Mouse (Mus musculus) heart, adult 2 months (tissue): ENCODE measurements around the gene Tpd52l2. TPM values are rescaled to one million over a fixed set of nuclear protein-coding genes. Genes with fewer than 3 reads are reported as not detected.

Source experiments
- DNase-seq, 2 experiments: peaks; one replicate each; pipeline ENCODE4 v3.0.0; 2021
- H3K27ac ChIP-seq: fragments of 200-600 bp; 2 replicates; pipeline ENCODE4 v1.8.1; 2022
- H3K27me3 ChIP-seq: fragments of 200-500 bp; 2 replicates; pipeline ENCODE4 v1.6.1; 2012; ENCODE audit warnings: mild to moderate bottlenecking, low read length, inconsistent platforms, mixed read lengths; ENCODE audit not compliant: control insufficient read depth, insufficient read depth
- H3K36me3 ChIP-seq: fragments of 200-500 bp; 2 replicates; pipeline ENCODE4 v1.6.1; 2012; ENCODE audit warnings: low read length, inconsistent platforms; ENCODE audit not compliant: control insufficient read depth, insufficient read depth
- H3K4me1 ChIP-seq: fragments of 200-500 bp; 2 replicates; pipeline ENCODE4 v1.6.1; 2011; ENCODE audit warnings: low read length; ENCODE audit not compliant: control insufficient read depth, insufficient read depth
- H3K4me3 ChIP-seq: fragments of 200-600 bp; 2 replicates; pipeline ENCODE4 v1.8.1; 2022
- H3K79me2 ChIP-seq: fragments of 200-500 bp; replicated peaks from 2 replicates; pipeline ENCODE4 v1.6.1; 2012; ENCODE audit warnings: mild to moderate bottlenecking, inconsistent platforms, low read length, moderate library complexity, mixed read lengths; ENCODE audit not compliant: control insufficient read depth, insufficient read depth
- H3K9ac ChIP-seq: fragments of 200-500 bp; 2 replicates; pipeline ENCODE4 v1.6.1; 2012; ENCODE audit warnings: low read depth, mild to moderate bottlenecking, control low read depth, inconsistent platforms, low read length, mixed read lengths
- CTCF ChIP-seq: fragments of 200-600 bp; IDR thresholded peaks from 2 replicates; pipeline ENCODE4 v1.8.1; 2022; ENCODE audit warnings: antibody characterized with exemption, mild to moderate bottlenecking, moderate library complexity
- EP300 ChIP-seq: fragments of 200-500 bp; IDR thresholded peaks from 2 replicates; pipeline ENCODE4 v1.6.1; 2011; ENCODE audit warnings: low read depth, low read length, control low read depth; ENCODE audit not compliant: insufficient read depth
- POLR2A ChIP-seq: fragments of 200-500 bp; IDR thresholded peaks from 2 replicates; pipeline ENCODE4 v1.6.1; 2011; ENCODE audit warnings: mild to moderate bottlenecking, low read depth, low read length, control low read depth; ENCODE audit not compliant: insufficient read depth
- whole genome bisulfite sequencing: fragments of 180-500 bp; shearing (Covaris S2); methylation state at CpG from one replicate; pipeline ENCODE4 v1.1.7; 2018; 5-methylcytosine and 5-hydroxymethylcytosine counted together
- intact Hi-C: fragments of 180-260 bp; cut with DNase I; formaldehyde crosslinking; loops from one replicate; pipeline ENCODE4 v1.15.1; 2025
- polyA plus RNA-seq: library from polyadenylated mRNA; depleted of rRNA; stranded (reverse); fragments of >200 nt; gene quantifications from 2 replicates; pipeline ENCODE4 v1.2.3, GENCODE M21; 2012
- total RNA-seq, 2 experiments: library from RNA; stranded (reverse); gene quantifications; 2 replicates each; pipeline ENCODE4 v1.2.3; 2021

Tpd52l2 gene
- total and polyA plus RNA-seq, 3 experiments: 56.8 to 61.1 (median 58.7) TPM

DNA sequence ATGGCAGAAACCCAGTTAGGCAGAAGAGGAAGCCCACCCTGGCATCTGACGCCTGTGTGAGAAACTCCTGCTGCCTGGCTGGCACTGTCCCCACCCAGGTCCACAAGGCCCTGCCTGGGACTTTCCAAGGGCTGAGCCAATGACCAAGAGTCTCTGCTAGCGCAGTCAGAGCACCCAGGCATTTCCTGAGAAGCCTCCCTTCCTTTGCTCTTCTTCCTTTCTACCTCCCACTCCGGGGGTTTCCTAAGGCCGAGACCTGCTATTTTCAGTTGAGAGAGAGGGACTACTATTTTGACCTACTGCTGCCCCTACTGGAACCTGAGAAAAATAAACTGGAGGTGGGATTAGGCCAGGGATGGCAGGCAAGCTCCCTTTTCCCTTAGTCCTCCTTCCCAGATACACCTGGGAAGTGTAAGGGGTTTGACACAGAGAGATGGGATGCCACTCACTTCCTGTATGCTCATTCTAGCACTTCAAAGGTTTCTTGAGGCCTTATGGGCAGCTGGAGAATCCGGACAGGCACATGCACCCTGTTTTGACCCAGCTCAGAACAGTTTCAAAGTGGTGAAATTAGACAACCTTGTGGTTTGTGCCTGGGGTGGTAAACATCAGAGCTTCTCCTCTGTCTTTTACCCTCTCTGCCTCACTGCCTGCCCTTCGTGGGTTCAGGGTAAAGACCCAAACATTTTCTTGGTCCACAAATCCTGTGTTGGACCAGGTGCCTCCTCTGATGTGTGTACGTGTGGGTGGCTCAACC lies 13.2 kb upstream of the Tpd52l2 start:
- Histone ChIP-seq H3K27me3 (no peaks in the 10 kb centered on the region), H3K27ac (peak overlapping the region; percentile 76), H3K36me3 (peaks cover 9% of the 10 kb centered on the region), H3K79me2 (no peaks in the 10 kb centered on the region), H3K4me3 (peak overlapping the region; percentile 29; the same call in 1 of the 2 replicates), H3K4me1 (peaks cover 27% of the 10 kb centered on the region), H3K9ac (peak overlapping the region; percentile 39; the same call in 1 of the 2 replicates)
- peak; percentile 78 to 82 for DNase-seq
- intact Hi-C loops: loop anchor here (1.0 to 2.0 kb wide), 2 partner anchors 13 to 25 kb away; no protein-coding TSS in a partner anchor
- WGBS: 22% methylated on average over 7 of the region's 7 CpGs
- TF ChIP-seq EP300: peak; percentile 65; the same call in 1 of the 2 replicates
- peak; percentile 78 for TF ChIP-seq CTCF
- TF ChIP-seq POLR2A: no peak

DNA sequence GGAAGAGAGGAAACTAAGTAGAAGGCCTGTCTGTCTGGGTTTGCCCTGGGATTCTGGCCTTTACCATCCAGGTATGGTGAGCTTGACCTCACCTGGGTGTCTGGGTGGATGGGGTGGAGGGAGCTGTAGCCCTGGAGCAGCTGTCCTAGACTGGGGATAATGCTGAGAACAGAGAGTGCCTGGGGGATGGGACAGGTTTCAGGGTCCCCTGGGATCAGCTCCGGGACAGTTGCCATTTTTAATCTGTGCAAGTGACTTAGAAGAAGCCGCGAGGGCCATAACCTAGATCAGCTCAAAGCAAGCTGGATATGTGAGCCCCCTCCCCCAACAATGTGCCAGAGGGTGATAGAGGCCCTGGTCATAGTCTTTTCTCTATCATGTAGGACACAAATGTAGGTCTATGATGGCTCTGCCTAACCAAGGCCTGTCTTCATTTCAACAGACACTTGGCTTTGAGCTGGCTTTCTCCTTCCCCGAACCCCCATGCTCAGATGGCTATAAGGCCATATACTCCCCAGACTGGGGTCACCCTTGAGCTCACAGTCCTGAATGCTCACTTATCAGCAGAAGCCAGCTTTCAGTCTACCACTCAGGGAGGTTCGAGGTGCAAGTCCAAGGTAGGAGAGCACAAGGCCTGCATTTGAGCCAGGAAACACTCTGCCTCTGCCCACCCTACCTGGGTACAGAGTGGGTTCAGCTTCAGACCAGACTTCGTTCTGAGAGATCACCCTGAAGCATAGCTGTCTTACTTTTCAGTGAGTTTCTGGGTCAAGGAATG lies 12.3 kb upstream of the Tpd52l2 start:
- intact Hi-C loops: loop anchor here (2.0 kb wide), 1 partner anchor 14 kb away; no protein-coding TSS in a partner anchor
- Histone ChIP-seq H3K36me3 (peaks cover 9% of the 10 kb centered on the region), H3K4me1 (peaks cover 27% of the 10 kb centered on the region), H3K27ac (peak overlapping the region; percentile 76), H3K4me3 (no peak overlapping the region), H3K27me3 (no peaks in the 10 kb centered on the region), H3K79me2 (no peaks in the 10 kb centered on the region), H3K9ac (no peak overlapping the region)
- 59% methylated on average over 6 of the region's 6 CpGs for WGBS
- TF ChIP-seq EP300: no peak
- TF ChIP-seq CTCF: no peak
- no peak for TF ChIP-seq POLR2A
- DNase-seq: peak; percentile 42 to 63

DNA sequence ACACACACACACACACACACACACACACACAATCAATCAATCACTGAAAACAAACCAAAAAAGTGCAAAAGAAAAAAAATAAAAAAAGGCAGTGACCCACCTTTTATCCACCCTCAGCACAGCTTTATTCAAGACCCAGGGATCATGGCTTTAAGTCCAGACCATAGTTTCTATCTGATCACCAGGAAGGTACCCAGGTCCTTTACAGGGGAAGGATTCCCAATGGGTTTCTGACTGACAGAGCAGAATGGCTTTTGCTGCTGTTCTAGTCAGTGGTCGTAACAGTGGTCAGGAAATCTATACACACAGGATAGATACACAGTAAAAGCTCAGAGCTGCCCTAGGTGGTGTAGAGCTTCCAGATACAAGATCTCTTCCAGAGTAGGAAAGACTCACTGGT lies 11.2 kb upstream of the Tpd52l2 start:
- Histone ChIP-seq H3K36me3 (peaks cover 9% of the 10 kb centered on the region), H3K4me1 (peaks cover 27% of the 10 kb centered on the region), H3K27ac (no peak overlapping the region; the same call in 1 of the 2 replicates), H3K9ac (no peak overlapping the region), H3K27me3 (no peaks in the 10 kb centered on the region), H3K4me3 (no peak overlapping the region), H3K79me2 (no peaks in the 10 kb centered on the region)
- TF ChIP-seq EP300 (no peak), CTCF (no peak), POLR2A (no peak)
- intact Hi-C loops: loop anchor here (2.0 kb wide), 1 partner anchor 15 kb away; no protein-coding TSS in a partner anchor
- no peak for DNase-seq
- 34% methylated on average over 1 of the region's 1 CpGs for WGBS

DNA sequence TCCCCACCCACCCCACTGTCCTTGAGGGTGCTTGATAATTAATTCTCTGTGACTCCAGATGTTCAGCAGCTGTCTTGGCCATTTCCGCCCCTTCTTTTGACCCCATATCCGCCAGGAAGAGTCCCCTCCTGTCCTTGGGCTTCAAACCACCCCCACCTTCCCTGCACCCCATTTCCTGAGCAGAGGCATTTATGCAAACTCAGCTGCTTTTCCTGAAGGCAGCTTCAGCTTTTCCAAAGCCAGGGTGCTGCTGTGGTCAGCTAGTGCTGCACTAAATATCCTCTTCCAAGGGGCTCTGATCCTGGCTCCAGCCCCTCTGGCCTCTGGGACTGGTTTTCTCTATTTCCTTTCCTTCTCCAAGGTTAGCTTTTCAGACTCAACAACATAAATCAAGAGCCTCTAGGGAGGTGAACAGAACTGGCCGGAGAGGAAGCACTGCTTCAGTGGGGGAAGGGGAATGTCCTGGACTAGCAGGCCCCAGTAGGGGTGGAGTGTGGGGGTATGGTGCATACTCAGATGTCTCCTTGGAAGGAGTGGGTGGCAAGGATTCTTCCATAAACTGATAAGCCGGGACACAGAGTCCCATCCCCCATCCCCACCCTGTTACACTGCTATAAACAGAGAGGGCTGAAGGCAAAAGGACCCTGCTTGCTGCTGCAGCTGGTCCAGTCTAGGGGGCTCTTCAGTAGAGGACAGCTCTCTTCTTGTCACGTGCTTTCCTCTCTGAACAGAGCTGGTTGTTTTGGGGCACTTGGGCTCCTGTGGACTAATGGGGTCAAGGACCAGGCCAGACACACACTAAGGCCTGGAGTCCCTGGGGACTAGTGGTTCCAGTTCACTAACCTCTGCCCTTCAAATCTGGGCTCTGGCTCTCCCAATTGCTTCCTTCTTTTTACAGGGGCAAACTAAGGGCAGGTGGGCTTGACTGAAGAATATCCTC lies 9.3 kb upstream of the Tpd52l2 start:
- H3K4me1 ChIP-seq: peaks cover 27% of the 10 kb centered on the region
- DNase-seq: peak; percentile 59 to 67
- H3K36me3 ChIP-seq: peaks cover 9% of the 10 kb centered on the region
- intact Hi-C loops: no loop called here
- TF ChIP-seq POLR2A (no peak), EP300 (no peak), CTCF (no peak)
- H3K27ac ChIP-seq: peak overlapping the region; percentile 84
- no peak overlapping the region for H3K4me3 ChIP-seq
- H3K27me3 ChIP-seq: no peaks in the 10 kb centered on the region
- WGBS: 27% methylated on average over 5 of the region's 5 CpGs
- no peaks in the 10 kb centered on the region for H3K79me2 ChIP-seq
- H3K9ac ChIP-seq: 0 out of 2 replicates have a peak overlapping the region, but pooled peaks have one; percentile 10

DNA sequence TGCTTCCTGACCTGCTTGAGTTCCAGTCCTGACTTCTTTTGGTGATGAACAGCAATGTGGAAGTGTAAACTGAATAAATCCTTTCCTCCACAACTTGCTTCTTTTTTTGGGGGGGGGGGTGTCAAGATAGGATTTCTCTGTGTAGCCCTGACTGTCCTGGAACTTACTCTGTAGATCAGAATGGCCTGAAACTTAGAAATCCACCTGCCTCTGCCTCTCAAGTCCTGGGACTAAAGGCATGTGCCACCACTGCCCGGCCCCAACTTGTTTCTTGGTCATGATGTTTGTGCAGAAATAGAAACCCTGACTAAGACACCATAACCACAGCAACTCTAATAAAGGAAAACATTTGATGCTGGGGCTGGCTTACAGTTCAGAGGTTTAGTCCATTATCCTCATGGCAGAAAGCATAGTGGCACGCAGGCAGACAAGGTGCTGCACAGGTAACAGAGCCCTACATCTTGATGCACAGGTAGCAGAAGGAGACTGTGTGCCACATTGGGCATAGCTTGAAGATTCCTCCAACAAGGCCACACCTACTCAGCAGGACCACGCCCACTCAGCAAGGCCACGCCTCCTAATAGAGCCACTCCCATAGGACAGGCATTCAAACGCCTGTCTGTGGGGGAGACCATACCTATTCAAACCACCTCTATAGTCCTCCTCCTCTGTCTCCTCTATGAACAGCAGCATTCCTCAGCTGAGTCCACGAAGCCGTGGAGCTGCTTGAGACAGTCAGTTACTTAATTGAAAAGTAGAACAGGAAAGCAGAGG lies 5.3 kb upstream of the Tpd52l2 start:
- no peak overlapping the region for H3K4me3 ChIP-seq
- intact Hi-C loops: no loop called here
- no peaks in the 10 kb centered on the region for H3K27me3 ChIP-seq
- H3K79me2 ChIP-seq: no peaks in the 10 kb centered on the region
- WGBS: 35% methylated on average over 7 of the region's 7 CpGs
- TF ChIP-seq EP300 (no peak), POLR2A (no peak), CTCF (no peak)
- peaks cover 9% of the 10 kb centered on the region for H3K4me1 ChIP-seq
- DNase-seq: no peak
- no peak overlapping the region for H3K27ac ChIP-seq
- H3K9ac ChIP-seq: no peak overlapping the region
- peaks cover 3% of the 10 kb centered on the region; the same call in 1 of the 2 replicates for H3K36me3 ChIP-seq
